Mouse (Mus musculus) cerebellum, postnatal 14 days (tissue): Measurements from ENCODE around the gene Fzr1.

Source experiments
- DNase-seq, 2 experiments: peaks; one replicate each; pipeline ENCODE4 v3.0.0; 2021; ENCODE audit warnings: mixed read lengths in 2 of 2

The Fzr1 gene

GRCm38 (mm10) chr10:81416581-81417226 lies 38.4 kb upstream of the Fzr1 start:
- peak; percentile 97 to 98 for DNase-seq

GRCm38 (mm10) chr10:81415549-81416310 lies 37.4 kb upstream of the Fzr1 start:
- peak; percentile 68 to 71 for DNase-seq

- no peak for DNase-seq
Observed at GRCm38 (mm10) chr10:81415146-81415545, 36.8 kb upstream of the Fzr1 start.

GRCm38 (mm10) chr10:81414682-81415081 lies 36.4 kb upstream of the Fzr1 start:
- DNase-seq = peak in 1 of 2 experiments; percentile 59

GRCm38 (mm10) chr10:81413310-81414261 lies 35.3 kb upstream of the Fzr1 start:
- peak; percentile 88 to 90 for DNase-seq

GRCm38 (mm10) chr10:81412586-81413309 lies 34.4 kb upstream of the Fzr1 start:
- DNase-seq = peak in 1 of 2 experiments; percentile 61

GRCm38 (mm10) chr10:81411471-81412400 lies 33.4 kb upstream of the Fzr1 start:
- peak; percentile 95 for DNase-seq

- no peak for DNase-seq
Observed at GRCm38 (mm10) chr10:81410981-81411380, 32.7 kb upstream of the Fzr1 start.

- no peak for DNase-seq
Observed at GRCm38 (mm10) chr10:81410350-81410749, 32.0 kb upstream of the Fzr1 start.

- no peak for DNase-seq
Observed at GRCm38 (mm10) chr10:81409330-81409729, 31.0 kb upstream of the Fzr1 start.

GRCm38 (mm10) chr10:81408871-81409291 lies 30.6 kb upstream of the Fzr1 start:
- peak; percentile 70 to 84 for DNase-seq

- no peak for DNase-seq
Observed at GRCm38 (mm10) chr10:81408424-81408729, 30.1 kb upstream of the Fzr1 start.

- peak; percentile 83 to 88 for DNase-seq
Observed at GRCm38 (mm10) chr10:81407539-81408423, 29.5 kb upstream of the Fzr1 start.

GRCm38 (mm10) chr10:81406504-81407440 lies 28.5 kb upstream of the Fzr1 start:
- DNase-seq = peak in 1 of 2 experiments; percentile 45

- DNase-seq = peak; percentile 85 to 94
Observed at GRCm38 (mm10) chr10:81405588-81406201, 27.4 kb upstream of the Fzr1 start.

- no peak for DNase-seq
Observed at GRCm38 (mm10) chr10:81404720-81405119, 26.4 kb upstream of the Fzr1 start.

GRCm38 (mm10) chr10:81404082-81404481 lies 25.8 kb upstream of the Fzr1 start:
- DNase-seq = peak in 1 of 2 experiments; percentile 61

- DNase-seq = no peak
Observed at GRCm38 (mm10) chr10:81403511-81403910, 25.2 kb upstream of the Fzr1 start.
